Mouse (Mus musculus) cerebellum, adult (tissue): ENCODE measurements at regions not wholly inside any gene's neighbourhood (a gene's known extent, or its start where the extent isn't known, plus 50 kb on each side); places are given as distances from the start of the nearest gene placed in this dataset.

Experiments used
- ATAC-seq: cut with Nextera tagmentation; 2 replicates; pipeline ENCODE4 v1.9.2; 2017; ENCODE audit warnings: mild to moderate bottlenecking, moderate library complexity, mixed read lengths; ENCODE audit not compliant: insufficient number of reproducible peaks, low FRiP score, low TSS enrichment

- ATAC-seq: peak; percentile 53; the same call in 1 of the 2 replicates
Measured at GRCm38 (mm10) chr12:29257735-29258547, 270.2 kb upstream of the Myt1l start.

GRCm38 (mm10) chr12:29258548-29258874, 269.7 kb upstream of the Myt1l start:
- no peak for ATAC-seq

- ATAC-seq: no peak
Measured at GRCm38 (mm10) chr12:29258966-29259365, 269.2 kb upstream of the Myt1l start.

DNA sequence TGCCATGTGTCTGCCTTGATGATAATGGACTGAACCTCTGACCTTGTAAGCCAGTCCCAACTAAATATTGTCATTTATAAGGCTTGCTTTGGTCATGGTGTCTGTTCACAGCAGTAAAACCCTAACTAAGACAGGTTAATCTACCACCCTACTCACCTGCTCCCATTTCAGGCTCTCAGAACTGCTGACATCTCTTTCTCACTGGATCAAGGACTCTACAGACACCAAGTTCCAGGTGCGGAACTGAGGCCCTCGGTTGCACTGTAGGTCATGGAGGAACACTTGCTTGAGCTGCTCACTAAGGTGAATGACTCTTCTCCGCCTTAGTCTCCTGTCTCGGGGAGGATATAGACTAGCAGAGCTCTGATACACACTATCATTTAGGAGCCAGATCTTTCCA, 254.0 kb upstream of the Myt1l start:
- ATAC-seq: no peak

DNA sequence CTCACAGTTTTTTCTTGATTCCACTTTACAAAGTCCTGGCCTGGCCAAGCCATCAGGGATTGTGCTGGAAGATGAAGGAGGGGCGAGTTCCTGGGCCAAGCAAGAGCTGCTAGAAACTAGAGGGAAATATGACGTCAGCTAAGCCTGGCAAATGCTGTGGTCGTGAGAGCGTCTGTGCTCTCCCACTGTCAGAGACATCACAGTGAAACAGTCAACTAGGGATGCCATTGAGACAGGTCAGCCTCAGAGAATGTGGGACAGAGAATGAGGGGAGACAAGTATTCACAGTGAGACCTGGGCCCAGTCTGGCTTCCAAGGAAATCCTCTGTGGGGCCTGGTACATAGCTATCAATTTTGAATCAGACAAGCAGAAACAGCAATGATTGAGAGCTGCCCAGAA, 252.5 kb upstream of the Myt1l start:
- no peak for ATAC-seq

DNA sequence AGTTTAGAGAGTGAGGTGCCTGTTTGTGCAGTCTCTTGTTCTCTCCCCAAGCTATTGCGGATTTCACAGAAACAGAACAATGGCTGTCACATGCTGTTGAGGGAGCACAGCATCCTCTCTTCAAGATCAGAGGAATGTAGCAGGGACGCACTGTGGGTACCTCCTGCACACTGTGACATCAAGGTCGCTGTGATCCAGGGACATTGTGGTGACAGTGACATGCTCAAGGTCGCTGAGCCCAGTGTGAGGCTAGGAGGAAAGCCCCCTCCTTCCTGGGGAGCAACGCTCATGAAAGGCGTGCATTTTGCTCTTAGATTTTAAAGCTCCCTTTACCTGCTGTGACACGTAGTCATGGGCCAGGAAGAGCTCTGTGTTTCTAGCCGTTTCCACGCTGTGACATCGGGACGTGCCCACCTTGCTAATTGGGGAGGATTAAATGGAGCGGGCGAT, 248.5 kb upstream of the Myt1l start:
- no peak for ATAC-seq

DNA sequence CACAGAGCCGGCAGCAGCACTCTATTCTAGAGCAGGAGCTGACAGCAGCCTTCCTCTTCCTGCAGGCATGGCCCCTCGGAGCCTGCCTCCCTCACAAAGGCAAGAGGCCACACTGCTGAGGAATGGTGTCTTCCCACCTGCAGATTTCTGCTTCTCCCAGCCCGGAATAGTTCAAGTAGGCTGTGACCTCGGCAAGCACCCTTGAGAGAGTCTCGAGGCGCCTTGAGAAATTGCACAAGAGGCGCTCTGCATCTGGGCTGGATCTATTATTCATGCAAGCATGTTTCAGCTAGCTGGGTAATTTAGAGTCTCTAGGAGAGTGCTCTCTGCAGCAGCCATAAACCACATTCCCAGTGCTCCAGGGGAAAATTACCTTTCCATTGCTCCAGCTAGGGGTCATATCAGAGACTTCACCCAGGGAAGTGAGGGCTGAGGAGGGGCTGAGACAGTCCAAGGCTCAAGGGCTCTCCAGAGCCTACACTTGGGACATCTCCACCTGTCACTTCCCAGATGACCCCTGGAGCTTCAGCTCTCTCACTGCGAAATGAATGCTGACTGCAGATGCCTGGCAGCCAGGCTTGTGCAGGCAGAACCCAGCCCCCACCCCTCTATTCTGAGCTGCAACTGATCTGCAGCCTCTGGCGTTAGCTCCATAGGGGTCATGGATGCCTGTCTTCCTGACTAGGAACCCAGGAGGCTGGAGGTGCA, 247.9 kb upstream of the Myt1l start:
- ATAC-seq: peak; percentile 28; the same call in 1 of the 2 replicates

DNA sequence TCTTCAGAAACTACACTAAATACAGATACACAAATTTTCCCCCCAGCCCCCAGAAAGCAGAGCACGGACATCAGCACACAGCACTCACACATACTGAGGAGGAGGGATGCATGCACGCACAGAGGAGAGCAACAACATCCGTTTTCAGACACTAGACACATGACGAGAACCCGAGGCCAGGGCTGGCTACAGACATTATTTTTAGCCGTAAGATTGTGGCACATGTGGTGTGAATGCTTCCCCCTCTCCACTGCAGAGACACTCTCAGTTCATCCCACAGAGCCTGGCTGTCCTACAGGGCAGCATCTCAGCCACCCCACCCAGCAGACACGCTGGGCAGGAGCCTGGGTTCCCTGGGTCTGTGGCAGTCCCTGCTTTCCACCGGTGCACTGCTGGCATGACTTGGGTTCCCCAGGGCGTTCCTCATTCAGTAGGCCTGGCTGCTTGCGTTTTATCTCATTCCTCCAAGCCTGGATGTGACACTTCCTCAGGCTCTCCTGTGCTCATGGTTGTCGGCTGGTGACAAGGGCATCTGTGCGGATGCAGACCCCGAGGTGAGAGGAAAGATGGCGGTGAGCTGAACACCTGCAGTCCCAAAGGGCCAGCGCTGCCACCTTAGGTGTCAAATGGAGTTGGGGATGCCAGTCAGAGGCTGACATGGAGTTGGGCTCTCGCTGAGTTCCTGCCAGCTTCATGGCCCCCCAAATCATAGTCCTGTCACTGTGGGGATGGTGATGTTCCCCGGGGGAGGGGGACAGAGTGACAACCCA, 247.1 kb upstream of the Myt1l start:
- no peak for ATAC-seq

DNA sequence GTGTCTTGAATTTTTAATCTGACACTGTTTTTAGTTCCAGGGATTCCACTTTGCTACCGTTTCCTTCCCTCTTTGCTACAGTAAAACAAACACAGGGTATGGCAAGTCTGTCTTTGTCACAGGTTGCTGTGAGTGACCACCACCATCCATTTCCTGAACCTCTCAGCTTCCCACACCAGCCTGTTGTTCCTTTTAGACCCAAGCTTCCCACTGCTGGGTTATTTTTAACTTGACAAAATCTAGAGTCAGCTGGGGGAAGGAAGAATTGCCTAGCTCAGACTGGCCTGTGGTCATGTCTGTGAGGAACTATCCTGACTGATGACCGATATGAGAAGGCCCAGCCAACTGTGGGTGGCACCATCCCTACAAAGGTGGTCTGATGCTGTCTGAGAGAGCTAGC, 239.4 kb upstream of the Myt1l start:
- ATAC-seq: no peak

GRCm38 (mm10) chr12:29290591-29291351, 237.4 kb upstream of the Myt1l start:
- peak; percentile 98 for ATAC-seq

- no peak for ATAC-seq
Measured at GRCm38 (mm10) chr12:29297984-29298383, 230.2 kb upstream of the Myt1l start.

DNA sequence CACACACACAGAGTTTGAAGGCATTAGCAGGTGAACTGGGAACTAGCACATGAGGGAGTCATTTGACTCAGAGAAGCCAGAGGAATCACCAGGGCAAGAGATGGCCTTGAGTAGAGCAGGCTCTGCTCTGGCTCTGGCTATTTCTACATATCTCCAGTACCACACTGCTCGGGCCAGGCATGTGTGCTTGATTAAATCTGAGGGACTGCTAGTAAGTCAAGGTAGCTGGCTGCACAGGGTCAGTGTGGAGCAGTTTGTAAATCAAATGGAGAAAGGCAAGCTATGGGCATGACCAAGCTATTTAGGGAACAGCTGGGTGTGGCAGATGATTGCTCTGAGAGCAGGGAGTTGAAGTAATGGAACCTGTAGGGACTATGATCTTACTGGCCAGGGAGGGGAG, 212.5 kb upstream of the Myt1l start:
- no peak for ATAC-seq

DNA sequence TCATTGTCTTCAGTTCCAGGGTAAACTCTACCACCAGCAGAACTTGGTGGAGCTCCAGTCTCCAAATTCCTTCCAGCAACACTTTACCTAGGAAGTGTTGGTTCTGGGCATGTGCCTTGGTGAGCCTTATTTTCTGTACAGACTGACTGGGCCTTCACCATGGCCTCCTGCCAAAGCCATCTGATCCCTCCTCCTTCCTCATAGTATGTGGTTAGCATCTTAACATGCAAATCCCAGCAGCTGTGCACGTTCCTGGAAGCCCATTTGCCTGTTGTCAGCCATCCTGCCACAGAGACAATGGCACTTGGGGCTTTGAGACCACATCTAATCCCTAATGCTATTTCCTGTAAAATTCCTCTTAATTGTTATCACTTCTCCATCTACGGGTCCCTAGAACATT, 206.7 kb upstream of the Myt1l start:
- ATAC-seq: no peak

DNA sequence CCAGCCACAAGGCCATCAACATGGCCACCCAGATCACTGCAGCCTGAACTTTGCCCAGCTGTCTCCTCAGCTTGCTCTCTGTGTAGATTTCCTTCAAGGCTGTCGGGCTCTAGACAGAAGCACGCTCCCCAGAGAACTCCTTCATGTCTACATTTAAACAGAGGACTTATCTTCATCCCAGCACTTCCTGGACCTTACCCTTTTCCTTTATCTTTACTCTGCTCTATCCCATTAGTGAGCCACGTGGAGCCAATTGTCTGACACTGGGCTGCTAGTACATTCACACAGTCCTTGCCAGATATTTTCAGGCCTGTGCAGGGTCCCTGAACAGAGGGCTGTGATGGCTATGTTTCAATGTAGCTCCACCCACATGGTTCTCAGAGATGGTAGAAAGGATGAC, 204.7 kb upstream of the Myt1l start:
- ATAC-seq: no peak

- ATAC-seq: no peak
Measured at GRCm38 (mm10) chr12:29335839-29336469, 192.2 kb upstream of the Myt1l start.

DNA sequence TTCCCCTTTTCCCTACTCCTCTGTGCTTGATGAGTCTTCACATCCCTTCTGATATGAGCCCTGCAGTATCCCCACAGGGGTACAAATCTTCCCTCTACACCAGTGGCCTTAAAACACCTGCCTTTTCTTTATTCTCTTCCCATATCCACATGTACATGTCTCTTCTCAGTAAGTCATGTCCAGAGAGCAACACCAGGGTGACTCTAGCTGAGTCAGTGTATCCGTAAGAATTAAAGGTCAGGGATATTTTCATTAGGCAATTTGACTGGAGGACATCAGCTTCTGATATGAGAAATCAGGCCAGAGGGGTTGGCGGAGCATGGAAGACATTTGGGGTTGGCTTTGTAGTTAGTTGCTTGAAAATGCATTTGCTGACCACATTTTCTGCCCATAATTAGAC, 190.8 kb upstream of the Myt1l start:
- no peak for ATAC-seq

GRCm38 (mm10) chr12:29341388-29341995, 186.7 kb upstream of the Myt1l start:
- no peak for ATAC-seq

- no peak for ATAC-seq
Measured at GRCm38 (mm10) chr12:29343147-29343852, 184.9 kb upstream of the Myt1l start.

- peak; percentile 69 for ATAC-seq
Measured at GRCm38 (mm10) chr12:29348698-29349097, 179.5 kb upstream of the Myt1l start.
